Mouse (Mus musculus) hindbrain, embryonic 10.5 days (tissue): ENCODE data around the gene Iqcf6. TPM values are rescaled to one million over a fixed set of nuclear protein-coding genes. Genes with fewer than 3 reads are reported as not detected.

Experiments used
- DNase-seq: peaks from one replicate; pipeline ENCODE4 v3.0.0-alpha.2; 2017; ENCODE audit warnings: low spot score
- H3K27ac ChIP-seq: fragments of 300-500 bp; sonication (generic); 2 replicates; pipeline ENCODE4 v1.5.1; 2016; ENCODE audit warnings: mild to moderate bottlenecking, moderate library complexity
- H3K27me3 ChIP-seq: fragments of 300-500 bp; sonication (generic); 2 replicates; pipeline ENCODE4 v1.6.1; 2016; ENCODE audit warnings: mild to moderate bottlenecking; ENCODE audit not compliant: poor library complexity, insufficient read depth, severe bottlenecking
- H3K36me3 ChIP-seq: fragments of 300-500 bp; sonication (generic); 2 replicates; pipeline ENCODE4 v1.6.1; 2016; ENCODE audit warnings: mild to moderate bottlenecking, moderate library complexity
- H3K4me1 ChIP-seq: fragments of 300-500 bp; sonication (generic); replicated peaks from 2 replicates; pipeline ENCODE4 v1.6.1; 2016; ENCODE audit warnings: mild to moderate bottlenecking
- H3K4me3 ChIP-seq: fragments of 300-500 bp; sonication (generic); 2 replicates; pipeline ENCODE4 v1.5.1; 2016; ENCODE audit warnings: mild to moderate bottlenecking, moderate library complexity
- H3K9me3 ChIP-seq: fragments of 300-500 bp; sonication (generic); 2 replicates; pipeline ENCODE4 v1.6.1; 2016; ENCODE audit warnings: mild to moderate bottlenecking, moderate library complexity
- WGBS: fragments of 180-500 bp; shearing (Covaris S2); methylation state at CpG from one replicate; pipeline ENCODE4 v1.1.7; 2016; 5-methylcytosine and 5-hydroxymethylcytosine counted together
- polyA plus RNA-seq: library from polyadenylated mRNA; unstranded; fragments of >200 nt; fragmentation: Nextera tagmentation; extraction: Ambion mirVana; gene quantifications from 2 replicates; pipeline ENCODE4 v1.2.1, GENCODE M21; 2016

Gene Iqcf6
- polyA plus RNA-seq, 1 experiment from 2014 or later, result not detected

GRCm38 (mm10) chr9:106632185-106632584 lies 5.8 kb downstream of the Iqcf6 start:
- no peak overlapping the region for H3K27ac ChIP-seq
- no peaks in the 10 kb centered on the region for H3K36me3 ChIP-seq
- H3K27me3 ChIP-seq, result no peaks in the 10 kb centered on the region
- no peaks in the 10 kb centered on the region for H3K9me3 ChIP-seq
- no peak for DNase-seq
- no peaks in the 10 kb centered on the region for H3K4me1 ChIP-seq
- 70% methylated on average over 5 of the region's 5 CpGs for WGBS
- H3K4me3 ChIP-seq, result no peak overlapping the region

GRCm38 (mm10) chr9:106638154-106638553 lies 11.8 kb downstream of the Iqcf6 start:
- H3K4me1 ChIP-seq, result no peaks in the 10 kb centered on the region; the same call in 1 of the 2 replicates
- no peak overlapping the region for H3K4me3 ChIP-seq
- H3K27ac ChIP-seq, result no peak overlapping the region
- no peaks in the 10 kb centered on the region for H3K9me3 ChIP-seq
- no peak for DNase-seq
- WGBS, result 95% methylated on average over 8 of the region's 8 CpGs
- H3K27me3 ChIP-seq, result no peaks in the 10 kb centered on the region
- H3K36me3 ChIP-seq, result no peaks in the 10 kb centered on the region

DNA sequence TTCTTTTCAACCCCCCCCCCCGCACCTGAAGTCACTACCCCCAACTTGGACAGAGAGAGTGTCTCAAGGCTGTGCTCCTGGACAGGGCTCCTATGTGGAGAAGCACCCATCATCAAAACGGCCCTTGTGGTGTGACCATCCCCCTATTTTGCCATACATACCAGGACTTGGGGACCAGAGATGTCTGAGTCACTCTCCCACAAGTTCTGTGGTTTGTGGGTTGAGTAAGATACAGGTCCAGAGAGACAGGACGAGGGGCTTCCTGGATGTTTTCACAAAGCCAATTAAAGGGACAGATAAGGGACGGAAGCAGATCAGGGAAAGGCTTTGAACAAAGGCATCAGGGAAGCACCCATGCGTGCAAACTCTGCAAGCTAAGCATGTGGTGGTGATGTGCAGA lies 15.0 kb downstream of the Iqcf6 start:
- no peak for DNase-seq
- H3K4me1 ChIP-seq, result no peaks in the 10 kb centered on the region; the same call in 1 of the 2 replicates
- H3K27me3 ChIP-seq, result no peaks in the 10 kb centered on the region
- 59% methylated on average over 5 of the region's 5 CpGs for WGBS
- no peaks in the 10 kb centered on the region for H3K9me3 ChIP-seq
- H3K4me3 ChIP-seq, result no peak overlapping the region
- H3K27ac ChIP-seq, result no peak overlapping the region
- peaks cover 10% of the 10 kb centered on the region; the same call in 1 of the 2 replicates for H3K36me3 ChIP-seq

GRCm38 (mm10) chr9:106643128-106643527 lies 16.7 kb downstream of the Iqcf6 start:
- H3K27ac ChIP-seq, result no peak overlapping the region
- no peak overlapping the region for H3K4me3 ChIP-seq
- peak; percentile 82 for DNase-seq
- peaks cover 3% of the 10 kb centered on the region; the same call in 1 of the 2 replicates for H3K27me3 ChIP-seq
- 32% methylated on average over 7 of the region's 7 CpGs for WGBS
- H3K4me1 ChIP-seq, result no peaks in the 10 kb centered on the region; the same call in 1 of the 2 replicates
- no peaks in the 10 kb centered on the region for H3K9me3 ChIP-seq
- H3K36me3 ChIP-seq, result peaks cover 20% of the 10 kb centered on the region

GRCm38 (mm10) chr9:106643787-106644186 lies 17.4 kb downstream of the Iqcf6 start:
- Histone ChIP-seq H3K27ac (no peak overlapping the region), H3K27me3 (peaks cover 3% of the 10 kb centered on the region; the same call in 1 of the 2 replicates), H3K4me3 (no peak overlapping the region), H3K36me3 (peaks cover 20% of the 10 kb centered on the region), H3K4me1 (no peaks in the 10 kb centered on the region; the same call in 1 of the 2 replicates), H3K9me3 (no peaks in the 10 kb centered on the region)
- no peak for DNase-seq
- 71% methylated on average over 6 of the region's 6 CpGs for whole genome bisulfite sequencing

- no peaks in the 10 kb centered on the region; the same call in 1 of the 2 replicates for H3K4me1 ChIP-seq
- H3K4me3 ChIP-seq, result no peak overlapping the region
- H3K27me3 ChIP-seq, result peaks cover 3% of the 10 kb centered on the region; the same call in 1 of the 2 replicates
- no peak overlapping the region for H3K27ac ChIP-seq
- WGBS, result 83% methylated on average over 9 of the region's 9 CpGs
- H3K36me3 ChIP-seq, result peaks cover 28% of the 10 kb centered on the region
- DNase-seq, result no peak
- no peaks in the 10 kb centered on the region for H3K9me3 ChIP-seq
Observed at GRCm38 (mm10) chr9:106645684-106646271, 19.4 kb downstream of the Iqcf6 start.

DNA sequence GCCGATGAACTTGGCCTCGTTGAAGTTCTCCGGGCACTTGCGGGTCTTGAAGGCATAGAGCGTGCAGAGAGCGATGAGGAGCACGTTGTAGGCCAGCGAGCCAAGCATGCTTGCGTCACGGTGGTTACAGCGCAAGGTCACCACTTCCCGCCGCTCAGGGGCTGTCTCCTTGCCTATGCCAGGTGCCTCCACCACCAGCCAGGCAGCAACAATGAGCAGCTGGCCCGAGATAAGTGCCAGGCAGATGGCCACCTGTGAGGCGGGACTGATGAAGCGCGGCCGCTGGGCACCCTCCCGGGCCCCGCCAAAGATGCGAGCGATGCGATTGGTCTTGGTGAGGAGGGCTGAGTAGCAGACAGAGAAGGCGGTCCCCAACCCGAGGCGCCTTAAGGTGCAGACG lies 20.8 kb downstream of the Iqcf6 start:
- 69% methylated on average over 27 of the region's 27 CpGs for WGBS
- Histone ChIP-seq H3K4me1 (0 out of 2 replicates have a peak, but pooled peaks cover 2% of the 10 kb centered on the region), H3K27me3 (peaks cover 3% of the 10 kb centered on the region; the same call in 1 of the 2 replicates), H3K9me3 (no peaks in the 10 kb centered on the region), H3K36me3 (peaks cover 28% of the 10 kb centered on the region), H3K4me3 (no peak overlapping the region), H3K27ac (no peak overlapping the region)
- no peak for DNase-seq

- no peak overlapping the region for H3K27ac ChIP-seq
- H3K4me3 ChIP-seq, result peak overlapping the region; percentile 24
- H3K27me3 ChIP-seq, result peaks cover 35% of the 10 kb centered on the region
- DNase-seq, result peak; percentile 14
- 73% methylated on average over 1 of the region's 1 CpGs for WGBS
- H3K4me1 ChIP-seq, result peaks cover 43% of the 10 kb centered on the region
- no peaks in the 10 kb centered on the region for H3K9me3 ChIP-seq
- peaks cover 10% of the 10 kb centered on the region for H3K36me3 ChIP-seq
Observed at GRCm38 (mm10) chr9:106652720-106653119, 26.3 kb downstream of the Iqcf6 start.

DNA sequence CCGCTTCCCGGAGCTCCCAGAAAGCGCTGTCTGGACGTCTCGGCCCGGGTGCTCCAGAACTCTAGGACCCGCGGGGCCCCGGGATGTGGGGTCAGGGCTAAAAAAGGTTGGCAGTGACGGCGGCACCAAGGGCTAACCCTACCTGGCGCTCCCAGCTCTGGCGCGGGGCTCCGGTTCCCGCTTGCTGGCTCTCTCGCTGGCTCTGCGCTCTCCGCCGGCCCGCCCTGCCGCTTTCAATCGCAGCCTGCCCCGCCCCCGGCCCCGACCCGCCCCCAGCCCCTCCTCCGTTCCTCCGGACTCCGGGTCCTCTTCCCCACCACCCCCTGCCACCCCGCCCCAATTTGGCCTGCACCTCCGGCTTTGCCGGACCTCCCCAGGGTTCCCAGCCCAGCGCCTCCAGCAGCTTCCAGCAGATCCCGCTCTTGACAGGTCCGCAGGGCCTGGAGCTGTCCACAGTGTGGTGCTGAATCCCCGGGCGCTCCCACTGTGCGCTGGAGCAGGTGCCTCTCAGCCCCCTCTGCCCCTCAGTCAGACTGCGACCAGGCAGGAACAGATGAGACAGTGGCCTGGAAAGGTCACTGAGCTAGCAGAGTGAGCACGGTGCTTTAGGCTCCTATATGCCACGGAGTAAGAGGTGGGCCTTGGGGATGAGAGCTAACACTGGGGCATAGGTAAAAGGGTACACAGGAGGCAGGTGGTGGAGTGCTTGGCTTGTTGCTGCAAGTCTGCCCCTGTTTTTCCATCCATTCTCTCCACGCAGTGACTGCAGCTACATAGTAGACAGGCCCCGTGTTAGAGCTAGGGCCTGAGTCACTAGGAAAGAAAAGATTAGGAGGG lies 29.7 kb downstream of the Iqcf6 start, which contains the start of gene Grm2:
Gene Grm2, minus strand, starts transcription at position 199 of the 837 bp plus-strand sequence.
- Histone ChIP-seq H3K36me3 (peaks cover 25% of the 10 kb centered on the region), H3K4me1 (peaks cover 77% of the 10 kb centered on the region), H3K9me3 (no peaks in the 10 kb centered on the region), H3K27ac (peak within 1 kb of the TSS; percentile 84), H3K4me3 (peak within 1 kb of the TSS; percentile 59), H3K27me3 (peaks cover 35% of the 10 kb centered on the region)
- DNase-seq, result peak; percentile 86
- 1% methylated on average over 44 of the region's 44 CpGs for WGBS

DNA sequence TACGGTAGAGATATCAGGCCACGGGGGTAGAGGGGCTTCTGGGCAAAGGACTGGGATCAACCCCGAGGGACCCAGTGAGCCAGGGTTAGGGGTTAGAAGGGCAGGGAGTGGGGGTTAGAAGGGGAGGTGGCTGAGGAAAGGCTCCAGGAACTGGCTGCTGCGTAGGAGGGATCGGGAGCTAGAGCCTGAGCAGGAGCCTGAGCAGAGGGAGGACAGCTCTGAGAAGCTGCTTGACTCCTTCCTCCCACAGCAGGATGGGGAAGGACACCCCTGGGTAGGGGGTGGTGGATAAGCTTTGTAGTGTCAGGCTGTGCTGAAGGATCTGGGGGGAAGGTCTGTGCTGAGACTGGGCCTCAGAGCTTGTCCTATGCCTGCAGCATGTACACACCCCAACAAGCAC lies 30.4 kb downstream of the Iqcf6 start:
- 0 out of 2 replicates have a peak overlapping the region, but pooled peaks have one; percentile 4 for H3K4me3 ChIP-seq
- DNase-seq, result peak; percentile 25

DNA sequence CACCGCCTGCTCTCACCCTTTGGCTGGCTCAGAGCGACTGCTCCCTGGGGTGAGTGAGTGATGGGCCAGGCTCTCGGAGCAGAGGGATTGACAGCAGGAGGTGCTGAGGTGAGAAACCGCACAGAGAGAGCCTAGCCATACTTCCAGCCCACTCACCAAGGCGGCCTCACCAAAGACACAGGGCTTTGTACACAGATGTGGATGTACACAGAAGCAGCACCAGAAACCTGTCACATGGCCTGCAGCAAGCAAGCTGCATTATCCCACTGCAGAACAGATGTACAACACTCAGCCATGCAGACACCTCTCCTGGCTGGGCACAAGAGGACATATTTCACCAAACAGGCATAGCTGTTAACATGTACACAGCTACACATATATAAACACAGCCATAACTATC lies 31.2 kb downstream of the Iqcf6 start:
- no peak for DNase-seq
- 37% methylated on average over 5 of the region's 5 CpGs for WGBS
- H3K4me1 ChIP-seq, result peaks cover 80% of the 10 kb centered on the region
- peaks cover 35% of the 10 kb centered on the region for H3K27me3 ChIP-seq
- no peak overlapping the region for H3K4me3 ChIP-seq
- peaks cover 40% of the 10 kb centered on the region for H3K36me3 ChIP-seq
- H3K9me3 ChIP-seq, result no peaks in the 10 kb centered on the region
- H3K27ac ChIP-seq, result peak overlapping the region; percentile 84

More for the DNA sequence above, 30.4 kb downstream of the Iqcf6 start:
- Histone ChIP-seq H3K4me1 (peaks cover 82% of the 10 kb centered on the region), H3K27ac (peak overlapping the region; percentile 84), H3K36me3 (peaks cover 33% of the 10 kb centered on the region), H3K27me3 (peaks cover 35% of the 10 kb centered on the region), H3K9me3 (no peaks in the 10 kb centered on the region)
- WGBS, result 28% methylated on average over 5 of the region's 5 CpGs

GRCm38 (mm10) chr9:106659441-106659840 lies 33.1 kb downstream of the Iqcf6 start:
- Histone ChIP-seq H3K4me3 (no peak overlapping the region), H3K9me3 (no peaks in the 10 kb centered on the region), H3K27ac (peak overlapping the region; percentile 84), H3K36me3 (peaks cover 42% of the 10 kb centered on the region), H3K4me1 (peaks cover 74% of the 10 kb centered on the region), H3K27me3 (peaks cover 26% of the 10 kb centered on the region)
- WGBS, result 34% methylated on average over 7 of the region's 7 CpGs
- peak; percentile 71 for DNase-seq

- DNase-seq, result no peak
- 74% methylated on average over 1 of the region's 1 CpGs for WGBS
- H3K4me1 ChIP-seq, result peaks cover 75% of the 10 kb centered on the region
- H3K36me3 ChIP-seq, result peaks cover 46% of the 10 kb centered on the region
- no peak overlapping the region for H3K4me3 ChIP-seq
- peaks cover 21% of the 10 kb centered on the region for H3K27me3 ChIP-seq
- H3K27ac ChIP-seq, result peak overlapping the region; percentile 84
- H3K9me3 ChIP-seq, result no peaks in the 10 kb centered on the region
Observed at GRCm38 (mm10) chr9:106659935-106660334, 33.6 kb downstream of the Iqcf6 start.
